Mouse (Mus musculus) G1E (cell line): ENCODE data around the gene Wfdc18.

Experiments used
- CTCF ChIP-seq: IDR thresholded peaks from 2 replicates; pipeline ENCODE4 v1.5.1; 2012; ENCODE audit warnings: low read depth, low read length, inconsistent platforms, mixed read lengths
- GATA1 ChIP-seq: IDR thresholded peaks from 2 replicates; pipeline ENCODE4 v1.6.1; 2012; ENCODE audit warnings: borderline replicate concordance, low read length, inconsistent platforms, mixed read lengths

DNA sequence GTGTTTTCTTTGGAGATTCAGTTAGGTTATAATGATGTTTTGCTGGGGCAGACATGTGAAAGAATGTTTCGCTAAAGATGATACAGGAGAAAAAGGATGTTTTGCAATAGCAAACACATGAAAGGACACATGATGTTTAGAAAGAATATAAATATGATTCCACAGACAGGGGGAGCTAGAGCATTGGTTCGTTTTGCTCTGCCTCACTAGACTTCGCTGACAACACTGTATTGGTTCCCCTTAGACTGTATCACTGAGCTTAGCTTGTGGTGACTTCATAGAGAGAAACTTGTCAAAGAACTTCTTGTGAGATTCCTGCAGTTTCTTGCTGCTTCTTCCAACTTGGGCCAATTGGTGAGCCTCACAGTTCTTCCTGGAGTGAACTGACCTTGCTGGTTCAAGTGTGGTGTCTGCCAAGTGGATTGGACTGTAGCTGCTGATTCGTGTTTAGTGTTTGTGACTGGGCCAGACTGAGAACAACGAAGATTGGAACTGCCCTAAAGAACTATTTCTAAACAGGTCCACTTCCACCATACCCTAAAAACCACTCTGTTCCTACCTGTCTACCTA lies 24.3 kb downstream of the Wfdc18 start:
- TF ChIP-seq CTCF (no peak), GATA1 (no peak)
